Mouse (Mus musculus): ENCODE results near the gene Zfp536. TPM values are rescaled to one million over a fixed set of nuclear protein-coding genes. Genes with fewer than 3 reads are reported as not detected.

Zfp536 gene
- polyA plus RNA-seq, 1 experiment = not detected

GRCm38 (mm10) chr7:37608556-37608955, 164.9 kb downstream of the Zfp536 start:
- no peak for TF ChIP-seq GATA1 (IDR thresholded peaks at IDR 0.05; ENCODE audit: low read length)

GRCm38 (mm10) chr7:37607906-37608305, 165.5 kb downstream of the Zfp536 start:
- no peak for TF ChIP-seq GATA1 (IDR thresholded peaks at IDR 0.05; ENCODE audit: low read length)

DNA sequence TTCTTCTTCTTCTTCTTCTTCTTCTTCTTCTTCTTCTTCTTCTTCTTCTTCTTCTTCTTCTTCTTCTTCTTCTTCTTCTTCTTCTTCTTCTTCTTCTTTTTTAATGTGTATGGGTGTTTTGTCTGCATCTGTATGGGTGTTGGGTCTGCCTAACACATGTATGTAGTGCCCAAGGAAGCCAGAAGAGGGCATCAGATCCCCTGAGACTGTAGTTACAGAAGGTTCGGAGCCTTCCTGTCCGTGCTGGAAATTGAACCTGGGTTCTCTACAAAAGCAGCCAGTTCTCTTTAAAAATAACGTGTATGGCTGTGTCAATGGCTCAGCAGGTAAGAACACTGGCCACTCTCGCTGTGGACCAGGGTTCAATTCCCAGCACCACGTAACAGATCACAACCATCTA, 167.0 kb downstream of the Zfp536 start:
- TF ChIP-seq GATA1 (IDR thresholded peaks at IDR 0.05; ENCODE audit: low read length) = no peak

GRCm38 (mm10) chr7:37602871-37603524, 170.4 kb downstream of the Zfp536 start:
- no peak for TF ChIP-seq GATA1 (IDR thresholded peaks at IDR 0.05; ENCODE audit: low read length)

GRCm38 (mm10) chr7:37600318-37600717, 173.1 kb downstream of the Zfp536 start:
- TF ChIP-seq GATA1 (IDR thresholded peaks at IDR 0.05; ENCODE audit: low read length) = no peak

GRCm38 (mm10) chr7:37594211-37595030, 179.0 kb downstream of the Zfp536 start:
- no peak for TF ChIP-seq GATA1 (IDR thresholded peaks at IDR 0.05; ENCODE audit: low read length)

DNA sequence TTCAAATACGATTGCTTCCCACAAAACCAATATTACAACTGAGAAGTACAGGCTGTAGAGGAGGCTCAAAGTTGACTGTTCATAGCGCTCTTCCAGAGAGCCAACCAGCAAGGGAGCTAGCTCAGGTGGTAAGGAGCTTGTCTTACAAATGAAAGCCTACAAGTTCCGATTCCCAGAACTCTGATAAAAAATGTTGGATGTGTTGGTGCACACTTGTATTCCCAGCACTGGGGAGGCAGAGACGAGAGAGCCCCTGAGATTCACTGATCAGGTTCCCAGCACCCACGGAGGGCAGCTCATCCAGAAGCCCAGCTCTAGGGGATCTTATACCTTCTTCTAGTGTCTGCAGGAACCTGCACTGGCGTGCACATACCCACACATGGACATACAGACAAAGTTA, 179.9 kb downstream of the Zfp536 start:
- TF ChIP-seq GATA1 (IDR thresholded peaks at IDR 0.05; ENCODE audit: low read length) = no peak

DNA sequence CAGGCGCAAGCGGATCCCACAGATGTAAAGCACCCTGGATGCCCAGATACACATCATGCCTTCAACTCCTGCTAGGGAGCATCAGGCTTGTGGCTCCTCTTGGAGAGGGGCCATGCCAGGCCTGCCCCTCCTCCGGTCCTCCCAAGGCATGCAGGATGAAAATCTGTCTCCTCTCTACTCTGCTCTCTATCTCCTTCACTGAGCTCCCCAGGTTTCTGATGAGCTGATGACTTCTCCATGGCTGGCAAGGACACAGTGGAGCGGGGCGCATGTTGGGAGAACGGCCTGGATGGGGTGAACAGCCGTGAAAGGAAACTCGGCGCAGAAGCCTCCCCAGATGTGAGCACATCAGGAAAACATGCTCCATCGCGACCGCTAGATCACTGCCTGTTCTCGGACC, 186.7 kb downstream of the Zfp536 start:
- no peak for TF ChIP-seq GATA1 (IDR thresholded peaks at IDR 0.05; ENCODE audit: low read length)

GRCm38 (mm10) chr7:37581262-37581661, 192.2 kb downstream of the Zfp536 start:
- TF ChIP-seq GATA1 (IDR thresholded peaks at IDR 0.05; ENCODE audit: low read length) = no peak

DNA sequence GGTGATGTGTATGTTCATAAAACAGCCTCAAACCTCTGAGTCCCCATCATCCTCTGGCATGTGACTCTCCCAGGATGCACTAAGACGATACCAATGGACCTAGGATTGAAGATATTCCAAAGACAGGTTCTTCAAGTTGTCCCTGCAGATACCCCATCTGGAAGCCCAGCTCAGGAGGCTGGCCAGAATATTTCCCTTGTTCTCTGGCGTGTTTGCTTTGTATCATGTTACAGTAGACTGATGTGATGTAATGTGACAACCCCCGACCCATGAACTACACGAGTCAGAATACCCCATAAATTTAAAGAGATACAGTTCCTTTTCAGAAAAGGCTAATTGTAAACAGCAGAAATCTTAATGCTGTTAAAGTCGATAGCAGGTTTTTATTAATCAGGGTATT, 192.9 kb downstream of the Zfp536 start:
- no peak for TF ChIP-seq GATA1 (IDR thresholded peaks at IDR 0.05; ENCODE audit: low read length)

- TF ChIP-seq GATA1 (IDR thresholded peaks at IDR 0.05; ENCODE audit: low read length) = no peak
Observed at GRCm38 (mm10) chr7:37572021-37572420, 201.4 kb downstream of the Zfp536 start.

- TF ChIP-seq GATA1 (IDR thresholded peaks at IDR 0.05; ENCODE audit: low read length) = no peak
Observed at GRCm38 (mm10) chr7:37568811-37569500, 204.5 kb downstream of the Zfp536 start.

DNA sequence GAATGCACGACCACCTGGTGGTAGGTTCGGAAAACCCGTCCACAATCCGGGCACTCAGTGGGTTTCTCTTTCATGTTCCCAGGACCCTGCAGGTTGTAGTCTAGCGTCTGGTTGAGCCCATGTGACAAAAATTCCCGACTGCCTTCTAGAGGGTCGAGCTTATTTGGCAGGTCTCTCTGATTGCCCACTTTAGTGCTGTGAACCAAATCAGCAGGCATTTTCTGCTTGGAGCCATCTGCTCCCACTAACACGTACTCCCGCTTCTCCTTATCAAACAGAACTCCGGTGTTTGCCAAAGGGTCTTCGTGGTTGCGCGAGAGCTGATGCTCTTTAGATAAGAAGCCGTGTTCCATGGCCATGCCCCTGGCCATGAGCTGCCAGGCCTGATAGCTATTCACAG, 205.4 kb downstream of the Zfp536 start:
- no peak for TF ChIP-seq GATA1 (IDR thresholded peaks at IDR 0.05; ENCODE audit: low read length)

- no peak for TF ChIP-seq GATA1 (IDR thresholded peaks at IDR 0.05; ENCODE audit: low read length)
Observed at GRCm38 (mm10) chr7:37566019-37566418, 207.4 kb downstream of the Zfp536 start.

- no peak for TF ChIP-seq GATA1 (IDR thresholded peaks at IDR 0.05; ENCODE audit: low read length)
Observed at GRCm38 (mm10) chr7:37565371-37565770, 208.1 kb downstream of the Zfp536 start.

DNA sequence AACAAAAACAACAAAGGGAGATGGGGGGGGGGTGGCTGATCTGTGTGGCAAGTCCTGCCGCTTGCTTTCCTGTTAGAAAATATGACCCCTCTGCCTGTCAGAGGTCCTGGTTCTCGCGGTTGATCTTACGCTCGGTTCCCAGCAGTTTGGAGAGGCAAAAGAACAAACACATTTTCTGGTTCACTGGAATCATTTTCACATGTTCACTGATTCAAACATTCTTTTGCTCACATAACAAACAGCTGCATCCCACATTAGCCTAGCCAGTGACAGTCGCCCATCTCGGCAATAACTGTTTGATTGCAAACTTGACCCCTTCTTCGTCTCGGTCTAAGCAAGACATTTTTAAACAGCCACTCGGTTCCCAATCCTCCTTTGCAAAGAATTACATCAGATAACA, 208.8 kb downstream of the Zfp536 start:
- no peak for TF ChIP-seq GATA1 (IDR thresholded peaks at IDR 0.05; ENCODE audit: low read length)
